Mouse (Mus musculus) E14TG2a.4 (cell line): ENCODE results near the gene Sgcd.

ENCODE experiments used
- H3K27me3 ChIP-seq: 2 replicates; pipeline ENCODE4 v1.6.1; 2014; ENCODE audit warnings: low read length, control low read depth; ENCODE audit not compliant: insufficient read depth
- H3K36me3 ChIP-seq: 2 replicates; pipeline ENCODE4 v1.6.1; 2014; ENCODE audit warnings: low read length, control low read depth; ENCODE audit not compliant: insufficient read depth
- H3K4me1 ChIP-seq: replicated peaks from 2 replicates; pipeline ENCODE4 v1.6.1; 2014; ENCODE audit warnings: low read depth, low read length, control low read depth
- H3K4me3 ChIP-seq: replicated peaks from 2 replicates; pipeline ENCODE4 v1.5.1; 2014; ENCODE audit warnings: mild to moderate bottlenecking, low read length
- H3K9me3 ChIP-seq: 2 replicates; pipeline ENCODE4 v1.6.1; 2014; ENCODE audit warnings: low read length, control low read depth
- CTCF ChIP-seq: conservative IDR thresholded peaks from 2 replicates; pipeline ENCODE4 v1.5.1; 2014; ENCODE audit warnings: low read length
- NANOG ChIP-seq: IDR thresholded peaks from 2 replicates; pipeline ENCODE4 v1.6.1; 2014; ENCODE audit warnings: borderline replicate concordance, low read length, mixed read lengths
- POU5F1 ChIP-seq: IDR thresholded peaks from 2 replicates; pipeline ENCODE4 v1.6.1; 2014; ENCODE audit warnings: low read length, borderline replicate concordance

Gene Sgcd

GRCm38 (mm10) chr11:47139271-47139670, 849.5 kb downstream of the Sgcd start:
- H3K4me1 ChIP-seq, result no peaks in the 10 kb centered on the region
- H3K27me3 ChIP-seq, result no peaks in the 10 kb centered on the region
- TF ChIP-seq NANOG, result no peak
- no peak for TF ChIP-seq CTCF
- TF ChIP-seq POU5F1, result no peak
- H3K9me3 ChIP-seq, result no peaks in the 10 kb centered on the region
- no peaks in the 10 kb centered on the region for H3K36me3 ChIP-seq
- H3K4me3 ChIP-seq, result no peak overlapping the region

- no peaks in the 10 kb centered on the region for H3K4me1 ChIP-seq
- no peaks in the 10 kb centered on the region for H3K9me3 ChIP-seq
- TF ChIP-seq NANOG (no peak), CTCF (no peak), POU5F1 (no peak)
These were observed 856.4 kb downstream of the Sgcd start for GRCm38 (mm10) chr11:47132410-47132809.

GRCm38 (mm10) chr11:47130432-47130831, 858.3 kb downstream of the Sgcd start:
- H3K4me3 ChIP-seq, result no peak overlapping the region
- H3K9me3 ChIP-seq, result no peaks in the 10 kb centered on the region
- no peaks in the 10 kb centered on the region for H3K27me3 ChIP-seq
- TF ChIP-seq CTCF, result no peak
- TF ChIP-seq POU5F1, result no peak
- no peak for TF ChIP-seq NANOG
- H3K36me3 ChIP-seq, result no peaks in the 10 kb centered on the region
- no peaks in the 10 kb centered on the region for H3K4me1 ChIP-seq

More at GRCm38 (mm10) chr11:47132410-47132809, 856.4 kb downstream of the Sgcd start:
- H3K4me3 ChIP-seq, result no peak overlapping the region
- H3K27me3 ChIP-seq, result no peaks in the 10 kb centered on the region
- H3K36me3 ChIP-seq, result no peaks in the 10 kb centered on the region

- H3K4me3 ChIP-seq, result no peak overlapping the region
- H3K4me1 ChIP-seq, result no peaks in the 10 kb centered on the region
- H3K27me3 ChIP-seq, result no peaks in the 10 kb centered on the region
- no peaks in the 10 kb centered on the region for H3K9me3 ChIP-seq
- TF ChIP-seq POU5F1 (no peak), CTCF (no peak), NANOG (no peak)
- H3K36me3 ChIP-seq, result no peaks in the 10 kb centered on the region
These were observed 858.8 kb downstream of the Sgcd start for GRCm38 (mm10) chr11:47129992-47130391.

GRCm38 (mm10) chr11:47129166-47129565, 859.6 kb downstream of the Sgcd start:
- Histone ChIP-seq H3K4me3 (no peak overlapping the region), H3K9me3 (no peaks in the 10 kb centered on the region), H3K4me1 (no peaks in the 10 kb centered on the region), H3K36me3 (no peaks in the 10 kb centered on the region), H3K27me3 (no peaks in the 10 kb centered on the region)
- TF ChIP-seq CTCF (no peak), NANOG (no peak), POU5F1 (no peak)

- Histone ChIP-seq H3K4me1 (no peaks in the 10 kb centered on the region), H3K9me3 (no peaks in the 10 kb centered on the region), H3K36me3 (no peaks in the 10 kb centered on the region), H3K27me3 (no peaks in the 10 kb centered on the region), H3K4me3 (no peak overlapping the region)
- TF ChIP-seq POU5F1 (no peak), NANOG (no peak), CTCF (no peak)
These were observed 860.4 kb downstream of the Sgcd start for GRCm38 (mm10) chr11:47128331-47128730.

GRCm38 (mm10) chr11:47120874-47121273, 867.9 kb downstream of the Sgcd start:
- no peaks in the 10 kb centered on the region for H3K27me3 ChIP-seq
- H3K36me3 ChIP-seq, result no peaks in the 10 kb centered on the region
- H3K9me3 ChIP-seq, result no peaks in the 10 kb centered on the region
- no peaks in the 10 kb centered on the region for H3K4me1 ChIP-seq
- H3K4me3 ChIP-seq, result no peak overlapping the region
- TF ChIP-seq CTCF, result no peak
- no peak for TF ChIP-seq POU5F1
- TF ChIP-seq NANOG, result no peak

GRCm38 (mm10) chr11:47117896-47118295, 870.9 kb downstream of the Sgcd start:
- no peaks in the 10 kb centered on the region for H3K4me1 ChIP-seq

GRCm38 (mm10) chr11:47114366-47114765, 874.4 kb downstream of the Sgcd start:
- no peaks in the 10 kb centered on the region for H3K27me3 ChIP-seq
- H3K36me3 ChIP-seq, result no peaks in the 10 kb centered on the region
- no peaks in the 10 kb centered on the region for H3K9me3 ChIP-seq
- H3K4me3 ChIP-seq, result no peak overlapping the region
- H3K4me1 ChIP-seq, result no peaks in the 10 kb centered on the region
- TF ChIP-seq NANOG (no peak), CTCF (no peak), POU5F1 (no peak)

More at GRCm38 (mm10) chr11:47117896-47118295, 870.9 kb downstream of the Sgcd start:
- no peaks in the 10 kb centered on the region for H3K27me3 ChIP-seq
- TF ChIP-seq CTCF (no peak), POU5F1 (no peak), NANOG (no peak)
- H3K4me3 ChIP-seq, result no peak overlapping the region
- no peaks in the 10 kb centered on the region for H3K36me3 ChIP-seq
- no peaks in the 10 kb centered on the region for H3K9me3 ChIP-seq
